Mouse (Mus musculus): Measurements from ENCODE around the gene Brdt.

DNA sequence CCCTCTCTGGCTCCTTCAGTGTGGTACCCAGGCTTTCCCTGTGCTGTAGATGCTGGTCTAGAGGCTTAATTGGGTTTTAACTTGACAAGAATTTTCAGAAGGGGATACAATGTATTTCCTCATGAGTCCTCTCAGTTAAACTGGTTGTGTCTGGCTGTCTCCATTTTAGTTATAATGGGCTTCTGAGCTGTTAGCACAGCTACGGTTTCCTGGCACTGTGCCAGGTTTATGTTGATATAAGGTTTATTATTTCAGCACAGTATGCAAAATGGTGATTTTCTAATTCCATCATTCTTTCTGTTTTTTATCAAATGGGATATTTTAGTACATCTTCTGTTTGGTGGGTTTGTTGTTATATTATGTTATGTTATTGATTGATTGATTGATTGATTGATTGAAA is 90.7 kb downstream of the Brdt start:
- TF ChIP-seq CTCF (IDR thresholded peaks at IDR 0.05; ENCODE audit: low read depth) (no peak), EP300 (IDR thresholded peaks at IDR 0.05; ENCODE audit: low read depth) (no peak)

All from heart, postnatal 0 days (tissue).